Mouse (Mus musculus): ENCODE data around the gene Cfap100. TPM values are rescaled to one million over a fixed set of nuclear protein-coding genes. Genes with fewer than 3 reads are reported as not detected.

The Cfap100 gene
- polyA plus RNA-seq, 1 experiment from 2014 or later = 0.40 TPM

- H3K4me1 ChIP-seq = no peaks in the 10 kb centered on the region
- H3K27me3 ChIP-seq (replicated peaks) = no peaks in the 10 kb centered on the region
- H3K36me3 ChIP-seq = no peaks in the 10 kb centered on the region
- no peak for ATAC-seq (ENCODE audit: insufficient read depth, low FRiP score, low read depth)
- WGBS = 84% methylated on average over 5 of the region's 5 CpGs
- no peak overlapping the region for H3K4me2 ChIP-seq
- H3K4me3 ChIP-seq (replicated peaks) = no peak overlapping the region
- no peak overlapping the region for H3K27ac ChIP-seq
- no peaks in the 10 kb centered on the region for H3K9me3 ChIP-seq
- H3K9ac ChIP-seq = no peak overlapping the region
Observed at GRCm38 (mm10) chr6:90453751-90454150, 25.2 kb upstream of the Cfap100 start.

GRCm38 (mm10) chr6:90452603-90453002 lies 24.0 kb upstream of the Cfap100 start:
- Histone ChIP-seq H3K4me1 (no peaks in the 10 kb centered on the region), H3K9me3 (no peaks in the 10 kb centered on the region), H3K9ac (no peak overlapping the region), H3K4me3 (replicated peaks) (no peak overlapping the region), H3K27me3 (replicated peaks) (no peaks in the 10 kb centered on the region), H3K27ac (no peak overlapping the region), H3K36me3 (no peaks in the 10 kb centered on the region), H3K4me2 (no peak overlapping the region)
- ATAC-seq (ENCODE audit: insufficient read depth, low FRiP score, low read depth) = no peak

GRCm38 (mm10) chr6:90451512-90451911 lies 22.9 kb upstream of the Cfap100 start:
- WGBS = 83% methylated on average over 5 of the region's 5 CpGs
- Histone ChIP-seq H3K4me2 (no peak overlapping the region), H3K4me3 (replicated peaks) (no peak overlapping the region), H3K9me3 (no peaks in the 10 kb centered on the region), H3K27ac (no peak overlapping the region), H3K36me3 (no peaks in the 10 kb centered on the region), H3K4me1 (no peaks in the 10 kb centered on the region), H3K9ac (no peak overlapping the region), H3K27me3 (replicated peaks) (no peaks in the 10 kb centered on the region)
- ATAC-seq (ENCODE audit: insufficient read depth, low FRiP score, low read depth) = no peak

GRCm38 (mm10) chr6:90450697-90451096 lies 22.1 kb upstream of the Cfap100 start:
- no peak for ATAC-seq (ENCODE audit: insufficient read depth, low FRiP score, low read depth)
- Histone ChIP-seq H3K4me2 (no peak overlapping the region), H3K27me3 (replicated peaks) (no peaks in the 10 kb centered on the region), H3K4me1 (no peaks in the 10 kb centered on the region), H3K27ac (no peak overlapping the region), H3K9ac (no peak overlapping the region), H3K4me3 (replicated peaks) (no peak overlapping the region), H3K9me3 (no peaks in the 10 kb centered on the region), H3K36me3 (no peaks in the 10 kb centered on the region)
- WGBS = 73% methylated on average over 5 of the region's 5 CpGs

GRCm38 (mm10) chr6:90450179-90450578 lies 21.6 kb upstream of the Cfap100 start:
- peak; percentile 14; the same call in 1 of the 2 replicates for ATAC-seq (ENCODE audit: insufficient read depth, low FRiP score, low read depth)
- no peaks in the 10 kb centered on the region for H3K36me3 ChIP-seq
- WGBS = 26% methylated on average over 7 of the region's 7 CpGs
- H3K27ac ChIP-seq = no peak overlapping the region
- no peak overlapping the region for H3K4me3 ChIP-seq (replicated peaks)
- H3K9me3 ChIP-seq = no peaks in the 10 kb centered on the region
- no peaks in the 10 kb centered on the region for H3K4me1 ChIP-seq
- no peaks in the 10 kb centered on the region for H3K27me3 ChIP-seq (replicated peaks)
- H3K4me2 ChIP-seq = no peak overlapping the region
- no peak overlapping the region for H3K9ac ChIP-seq

- Histone ChIP-seq H3K27me3 (replicated peaks) (no peaks in the 10 kb centered on the region), H3K27ac (no peak overlapping the region), H3K9me3 (no peaks in the 10 kb centered on the region), H3K4me2 (no peak overlapping the region), H3K4me1 (no peaks in the 10 kb centered on the region), H3K9ac (no peak overlapping the region), H3K36me3 (no peaks in the 10 kb centered on the region), H3K4me3 (replicated peaks) (no peak overlapping the region)
- WGBS = 49% methylated on average over 4 of the region's 4 CpGs
- ATAC-seq (ENCODE audit: insufficient read depth, low FRiP score, low read depth) = no peak
Observed at GRCm38 (mm10) chr6:90446883-90447282, 18.3 kb upstream of the Cfap100 start.

- ATAC-seq (ENCODE audit: insufficient read depth, low FRiP score, low read depth) = no peak
- no peak overlapping the region for H3K4me2 ChIP-seq
- no peaks in the 10 kb centered on the region for H3K4me1 ChIP-seq
- H3K9ac ChIP-seq = no peak overlapping the region
- no peak overlapping the region for H3K27ac ChIP-seq
- 90% methylated on average over 3 of the region's 3 CpGs for WGBS
- no peak overlapping the region for H3K4me3 ChIP-seq (replicated peaks)
- H3K27me3 ChIP-seq (replicated peaks) = no peaks in the 10 kb centered on the region
- H3K36me3 ChIP-seq = no peaks in the 10 kb centered on the region
- H3K9me3 ChIP-seq = no peaks in the 10 kb centered on the region
Observed at GRCm38 (mm10) chr6:90437041-90437440, 8.4 kb upstream of the Cfap100 start.

- no peak overlapping the region for H3K27ac ChIP-seq
- H3K4me1 ChIP-seq = no peaks in the 10 kb centered on the region
- no peak overlapping the region for H3K9ac ChIP-seq
- 74% methylated on average over 10 of the region's 10 CpGs for WGBS
- no peaks in the 10 kb centered on the region for H3K9me3 ChIP-seq
- no peaks in the 10 kb centered on the region for H3K27me3 ChIP-seq (replicated peaks)
- no peaks in the 10 kb centered on the region for H3K36me3 ChIP-seq
- H3K4me3 ChIP-seq (replicated peaks) = no peak overlapping the region
- ATAC-seq (ENCODE audit: insufficient read depth, low FRiP score, low read depth) = no peak
- no peak overlapping the region for H3K4me2 ChIP-seq
Observed at GRCm38 (mm10) chr6:90436192-90436907, 7.8 kb upstream of the Cfap100 start.

- H3K36me3 ChIP-seq = no peaks in the 10 kb centered on the region
- ATAC-seq (ENCODE audit: insufficient read depth, low FRiP score, low read depth) = peak; percentile 84
- H3K4me1 ChIP-seq = no peaks in the 10 kb centered on the region
- no peak overlapping the region for H3K4me2 ChIP-seq
- no peak overlapping the region for H3K9ac ChIP-seq
- H3K27ac ChIP-seq = no peak overlapping the region; the same call in 1 of the 2 replicates
- no peaks in the 10 kb centered on the region for H3K9me3 ChIP-seq
- no peaks in the 10 kb centered on the region for H3K27me3 ChIP-seq (replicated peaks)
- no peak overlapping the region for H3K4me3 ChIP-seq (replicated peaks)
- 13% methylated on average over 11 of the region's 11 CpGs for WGBS
Observed at GRCm38 (mm10) chr6:90435195-90435618, 6.6 kb upstream of the Cfap100 start.

GRCm38 (mm10) chr6:90434687-90435086 lies 6.1 kb upstream of the Cfap100 start:
- no peaks in the 10 kb centered on the region for H3K27me3 ChIP-seq (replicated peaks)
- H3K27ac ChIP-seq = no peak overlapping the region
- WGBS = 71% methylated on average over 3 of the region's 3 CpGs
- H3K4me1 ChIP-seq = no peaks in the 10 kb centered on the region
- H3K4me2 ChIP-seq = no peak overlapping the region
- H3K9me3 ChIP-seq = no peaks in the 10 kb centered on the region
- no peaks in the 10 kb centered on the region for H3K36me3 ChIP-seq
- no peak overlapping the region for H3K4me3 ChIP-seq (replicated peaks)
- H3K9ac ChIP-seq = no peak overlapping the region
- peak; percentile 56; the same call in 1 of the 2 replicates for ATAC-seq (ENCODE audit: insufficient read depth, low FRiP score, low read depth)

GRCm38 (mm10) chr6:90431487-90431886 lies 2.9 kb upstream of the Cfap100 start:
- Histone ChIP-seq H3K4me3 (replicated peaks) (no peak overlapping the region), H3K27me3 (replicated peaks) (no peaks in the 10 kb centered on the region; the same call in 1 of the 2 replicates), H3K4me1 (peaks cover 10% of the 10 kb centered on the region), H3K27ac (no peak overlapping the region), H3K4me2 (no peak overlapping the region), H3K9ac (no peak overlapping the region), H3K9me3 (no peaks in the 10 kb centered on the region), H3K36me3 (no peaks in the 10 kb centered on the region)
- ATAC-seq (ENCODE audit: insufficient read depth, low FRiP score, low read depth) = no peak
- 57% methylated on average over 2 of the region's 2 CpGs for WGBS

GRCm38 (mm10) chr6:90429911-90430310 lies 1.3 kb upstream of the Cfap100 start:
- H3K27me3 ChIP-seq (replicated peaks) = no peaks in the 10 kb centered on the region; the same call in 1 of the 2 replicates
- H3K36me3 ChIP-seq = no peaks in the 10 kb centered on the region
- 71% methylated on average over 14 of the region's 14 CpGs for WGBS
- peaks cover 10% of the 10 kb centered on the region for H3K4me1 ChIP-seq
- H3K27ac ChIP-seq = no peak overlapping the region
- no peak for ATAC-seq (ENCODE audit: insufficient read depth, low FRiP score, low read depth)
- H3K4me2 ChIP-seq = no peak overlapping the region
- no peaks in the 10 kb centered on the region for H3K9me3 ChIP-seq
- H3K9ac ChIP-seq = no peak overlapping the region
- no peak overlapping the region for H3K4me3 ChIP-seq (replicated peaks)

- no peak for ATAC-seq (ENCODE audit: insufficient read depth, low FRiP score, low read depth)
- H3K27me3 ChIP-seq (replicated peaks) = no peaks in the 10 kb centered on the region; the same call in 1 of the 2 replicates
- WGBS = 75% methylated on average over 4 of the region's 4 CpGs
Observed at GRCm38 (mm10) chr6:90426003-90426402, 2.6 kb downstream of the Cfap100 start.

More at GRCm38 (mm10) chr6:90426003-90426402, 2.6 kb downstream of the Cfap100 start:
- no peak overlapping the region for H3K4me3 ChIP-seq (replicated peaks)
- peaks cover 10% of the 10 kb centered on the region for H3K4me1 ChIP-seq
- no peak overlapping the region for H3K4me2 ChIP-seq
- no peaks in the 10 kb centered on the region for H3K9me3 ChIP-seq
- H3K36me3 ChIP-seq = no peaks in the 10 kb centered on the region
- H3K9ac ChIP-seq = no peak overlapping the region
- H3K27ac ChIP-seq = no peak overlapping the region
